Mouse (Mus musculus): ENCODE results near the gene Atp8b4.

DNA sequence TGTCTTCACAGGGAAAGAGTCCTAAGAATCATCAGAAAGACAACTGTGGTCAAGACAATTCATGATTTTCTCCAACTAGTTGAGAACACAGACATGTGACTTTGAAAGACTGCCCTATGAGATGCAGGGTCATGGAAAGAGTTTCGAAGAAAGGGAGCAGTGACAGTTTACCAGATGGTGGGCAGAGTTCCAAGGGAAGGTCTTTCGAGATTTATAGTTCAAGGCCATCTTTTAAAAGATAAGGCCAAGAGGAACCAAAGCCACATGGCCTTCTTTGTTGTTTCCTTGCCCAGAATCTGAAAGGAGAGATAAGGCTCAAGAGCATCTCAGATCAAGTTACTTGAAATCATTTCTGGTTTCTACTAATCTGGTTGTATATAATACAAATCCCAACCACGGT, 225.0 kb downstream of the Atp8b4 start:
- TF ChIP-seq CTCF (IDR thresholded peaks at IDR 0.05; ENCODE audit: extremely low read depth, insufficient read depth, low read length): no peak
- no peak for TF ChIP-seq POLR2A (IDR thresholded peaks at IDR 0.05; ENCODE audit: extremely low read depth, insufficient read depth, low read length)
